In the genomic region with DNA sequence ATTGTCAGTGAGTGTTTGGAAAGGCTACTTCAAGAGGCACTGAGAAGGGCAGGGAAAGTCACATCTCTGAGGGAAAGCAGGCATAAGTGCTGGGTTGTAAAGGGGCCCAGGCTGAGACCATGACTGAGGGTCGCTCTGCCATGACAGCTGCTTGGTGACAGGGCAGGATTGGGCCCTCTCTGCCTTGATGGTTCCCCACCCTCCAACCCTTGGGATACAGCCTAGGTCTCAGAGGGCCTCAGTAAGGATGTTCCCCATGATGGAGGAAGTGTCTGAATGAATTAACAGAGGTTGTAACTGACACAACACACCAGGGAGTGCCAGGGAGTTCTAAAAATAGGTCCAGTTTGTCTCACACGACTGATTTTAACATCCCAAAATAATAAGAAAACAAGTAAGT, we compare ENCODE assay signal across 20 mouse cellular contexts.
"Had no signal": no experiment of that assay in that cellular context is flagged by ENCODE, and none has a peak within 500 bp of the region (broad histone marks: within the 10 kb centered on the region; RNA-seq: fewer than 3 reads in every experiment).

No protein-coding gene starts in this region.

- H3K27me3 ChIP-seq: heart, embryonic 12.5 days; hindbrain, embryonic 12.5 days; limb, embryonic 13.5 days; limb, embryonic 15.5 days; liver, embryonic 12.5 days had no signal

- H3K4me3 ChIP-seq: heart, embryonic 12.5 days; hindbrain, embryonic 10.5 days; hindbrain, embryonic 12.5 days; layer of hippocampus, adult 2 months; left cerebral cortex, adult 2 months; limb, embryonic 13.5 days; limb, embryonic 15.5 days; liver, embryonic 12.5 days had no signal

- ATAC-seq: hindbrain, embryonic 16.5 days; inflammation-experienced regulatory T-cells, adult 6 months; intestine, postnatal 0 days; liver, embryonic 12.5 days had no signal

- H3K9me3 ChIP-seq: heart, embryonic 12.5 days; hindbrain, embryonic 10.5 days; hindbrain, embryonic 12.5 days; limb, embryonic 13.5 days; limb, embryonic 15.5 days; liver, embryonic 12.5 days had no signal

- H3K4me1 ChIP-seq: hindbrain, embryonic 12.5 days; limb, embryonic 13.5 days; limb, embryonic 15.5 days; liver, embryonic 12.5 days had no signal

- H3K36me3 ChIP-seq: heart, embryonic 12.5 days; hindbrain, embryonic 10.5 days; hindbrain, embryonic 12.5 days; limb, embryonic 13.5 days; limb, embryonic 15.5 days; liver, embryonic 12.5 days had no signal

- H3K27ac ChIP-seq: hindbrain, embryonic 10.5 days; hindbrain, embryonic 12.5 days; hindbrain, embryonic 14.5 days; layer of hippocampus, adult 2 months; left cerebral cortex, adult 2 months; limb, embryonic 13.5 days; limb, embryonic 15.5 days; liver, embryonic 12.5 days; liver, embryonic 14.5 days had no signal

- DNase-seq: gastrocnemius, postnatal 14 days; heart, postnatal 4 days; kidney, adult 18-20 months; kidney, adult 8-10 months; kidney, postnatal 10 days; kidney, postnatal 25 days; kidney, postnatal 4 days had no signal

- H3K4me2 ChIP-seq: heart, embryonic 12.5 days; hindbrain, embryonic 12.5 days; hindbrain, embryonic 14.5 days; limb, embryonic 13.5 days; limb, embryonic 15.5 days; liver, embryonic 12.5 days had no signal

- H3K9ac ChIP-seq: heart, embryonic 12.5 days; hindbrain, embryonic 12.5 days; hindbrain, embryonic 14.5 days; limb, embryonic 13.5 days; limb, embryonic 15.5 days; liver, embryonic 12.5 days; liver, embryonic 14.5 days had no signal
